Comparison of ENCODE assay signal across 18 mouse cellular contexts in genomic region chr7:116285216-116285615, GRCm38 (mm10). TPM values are rescaled to one million over a fixed set of nuclear protein-coding genes. Genes with fewer than 3 reads are reported as not detected.
DNase-seq lines count a peak whose midpoint lies in the region; ATAC-seq and TF ChIP-seq lines count a peak whose summit lies in the region.
"Had no signal": no experiment of that assay in that cellular context is flagged by ENCODE, and none has a peak within 500 bp of the region (broad histone marks: within the 10 kb centered on the region; RNA-seq: fewer than 3 reads in every experiment).

No protein-coding gene starts in this region.

- H3K4me3 ChIP-seq in kidney, adult 2 months (ENCODE audit: insufficient read depth, low read depth, low read length), result no peak overlapping the region
- H3K4me3 ChIP-seq in liver, embryonic 13.5 days (replicated peaks), result no peak overlapping the region
- no peak overlapping the region for H3K4me3 ChIP-seq in liver, postnatal 0 days (ENCODE audit: low read depth, low read length)
- H3K4me3 ChIP-seq: embryonic facial prominence, embryonic 10.5 days; heart, embryonic 15.5 days had no signal

- no peaks in the 10 kb centered on the region for H3K36me3 ChIP-seq in kidney, adult 2 months (ENCODE audit: control insufficient read depth, insufficient read depth, low read length)
- no peaks in the 10 kb centered on the region for H3K36me3 ChIP-seq in liver, embryonic 13.5 days
- no peaks in the 10 kb centered on the region for H3K36me3 ChIP-seq in liver, postnatal 0 days (replicated peaks; ENCODE audit: insufficient read depth, low read length)
- H3K36me3 ChIP-seq: embryonic facial prominence, embryonic 10.5 days; heart, embryonic 15.5 days had no signal

- ATAC-seq in liver, embryonic 13.5 days (ENCODE audit: low read depth), result 0 out of 2 replicates have a peak, but pooled peaks have one; percentile 13
- peak; percentile 72 for ATAC-seq in liver, postnatal 0 days
- ATAC-seq: forebrain, embryonic 14.5 days had no signal

- peaks cover 61% of the 10 kb centered on the region for H3K4me1 ChIP-seq in kidney, adult 2 months (ENCODE audit: control insufficient read depth, insufficient read depth, low read length)
- peaks cover 68% of the 10 kb centered on the region for H3K4me1 ChIP-seq in liver, embryonic 13.5 days (replicated peaks)
- peaks cover 49% of the 10 kb centered on the region for H3K4me1 ChIP-seq in liver, postnatal 0 days (ENCODE audit: insufficient read depth)

- 0 out of 2 replicates have a peak overlapping the region, but pooled peaks have one; percentile 0 for H3K4me2 ChIP-seq in liver, embryonic 13.5 days
- peak overlapping the region; percentile 40; the same call in 1 of the 2 replicates for H3K4me2 ChIP-seq in liver, postnatal 0 days (ENCODE audit: low read depth, low read length)
- H3K4me2 ChIP-seq: heart, embryonic 11.5 days; heart, embryonic 15.5 days had no signal

- no peak for TF ChIP-seq CTCF in kidney, adult 2 months (conservative IDR thresholded peaks at IDR 0.05; ENCODE audit: insufficient read depth, insufficient read length, low read depth, low read length)
- TF ChIP-seq CTCF in liver, postnatal 0 days (IDR thresholded peaks at IDR 0.05; ENCODE audit: low read depth), result no peak

- no peaks in the 10 kb centered on the region for H3K9me3 ChIP-seq in liver, embryonic 13.5 days (replicated peaks)
- H3K9me3 ChIP-seq in liver, postnatal 0 days (ENCODE audit: low read length), result no peaks in the 10 kb centered on the region
- H3K9me3 ChIP-seq: embryonic facial prominence, embryonic 10.5 days; heart, embryonic 15.5 days had no signal

- no peak; the same call in 1 of the 2 replicates for TF ChIP-seq EP300 in liver, postnatal 0 days (IDR thresholded peaks at IDR 0.05; ENCODE audit: low read depth)

- no peak for TF ChIP-seq POLR2A in kidney, adult 2 months (IDR thresholded peaks at IDR 0.05; ENCODE audit: low read depth, low read length)

- peak overlapping the region; percentile 54 for H3K27ac ChIP-seq in kidney, adult 2 months (ENCODE audit: insufficient read depth, low read depth, low read length)
- H3K27ac ChIP-seq in liver, embryonic 13.5 days, result no peak overlapping the region
- peak overlapping the region; percentile 5; the same call in 1 of the 2 replicates for H3K27ac ChIP-seq in liver, postnatal 0 days (ENCODE audit: low read depth)
- H3K27ac ChIP-seq: embryonic facial prominence, embryonic 10.5 days had no signal

- H3K27me3 ChIP-seq in kidney, adult 2 months (replicated peaks; ENCODE audit: control insufficient read depth, insufficient read depth, low read length), result no peaks in the 10 kb centered on the region
- H3K27me3 ChIP-seq in liver, embryonic 13.5 days, result no peaks in the 10 kb centered on the region
- no peaks in the 10 kb centered on the region for H3K27me3 ChIP-seq in liver, postnatal 0 days (ENCODE audit: insufficient read depth, low read length)
- H3K27me3 ChIP-seq: heart, embryonic 15.5 days had no signal

- H3K9ac ChIP-seq in liver, embryonic 13.5 days, result no peak overlapping the region
- no peak overlapping the region for H3K9ac ChIP-seq in liver, postnatal 0 days (replicated peaks)
- H3K9ac ChIP-seq: heart, embryonic 15.5 days had no signal

- DNase-seq in kidney, adult 2 months, result no peak
- no peak for DNase-seq in kidney, postnatal 10 days
- DNase-seq in induced T-regulatory cell, adult 2 months (ENCODE audit: low read depth), result peak; percentile 39
- no peak for DNase-seq in liver, embryonic 13.5 days
- DNase-seq in liver, postnatal 0 days, result peak; percentile 62
- DNase-seq in spleen, postnatal 10 days (ENCODE audit: low spot score in 2 of 2), result no peak
- no peak for DNase-seq in spleen, postnatal 36 days (ENCODE audit: low spot score in 2 of 2)
- DNase-seq in gastrocnemius, postnatal 25 days, result no peak
- DNase-seq: adrenal gland, adult 2 months; adrenal gland, postnatal 25 days; cerebellum, adult 18-20 months; cerebellum, adult 9-11 months; heart, adult 18-20 months; heart, postnatal 14 days had no signal

- WGBS in kidney, adult 2 months, result 89% methylated on average over 1 of the region's 1 CpGs
- 69% methylated on average over 1 of the region's 1 CpGs for WGBS in liver, embryonic 13.5 days (ENCODE audit: insufficient replicate concordance)
- WGBS in liver, postnatal 0 days (ENCODE audit: insufficient replicate concordance), result 39% methylated on average over 1 of the region's 1 CpGs

RNA-seq across cellular contexts. Expression of gene Plekha7, which starts 23.0 kb away (rescaled TPM):
- 29.5 and 33.6 TPM in 2 replicates for polyA plus RNA-seq in kidney, adult 2 months (2012; rRNA removed)
- polyA plus RNA-seq in liver, embryonic 13.5 days (2015; fragmentation: Nextera tagmentation; extraction: Ambion mirVana), result 2.5 and 3.5 TPM in 2 replicates
- polyA plus RNA-seq in liver, postnatal 0 days (2015; fragmentation: Nextera tagmentation; extraction: Ambion mirVana), result 1.5 and 1.8 TPM in 2 replicates
- total RNA-seq in gastrocnemius, postnatal 25 days (2021), result 1 to 10 TPM; 1.4 to 1.7 TPM

RNA-seq across cellular contexts. Expression of gene Rps13, which starts 48.8 kb away (rescaled TPM):
- 145 and 243 TPM in 2 replicates for polyA plus RNA-seq in kidney, adult 2 months (2012; rRNA removed)
- 640 and 679 TPM in 2 replicates for polyA plus RNA-seq in liver, embryonic 13.5 days (2015; fragmentation: Nextera tagmentation; extraction: Ambion mirVana)
- 425 and 427 TPM in 2 replicates for polyA plus RNA-seq in liver, postnatal 0 days (2015; fragmentation: Nextera tagmentation; extraction: Ambion mirVana)
- total RNA-seq in gastrocnemius, postnatal 25 days (2021), result 100 to 1,000 TPM; 232 to 233 TPM

Comparison
In these comparisons a context has a peak if more than half of its experiments do, and no peak if none do; other contexts are left out.
1. DNase-seq: peak in induced T-regulatory cell, adult 2 months (single experiment) and liver, postnatal 0 days (single experiment); none in kidney, adult 2 months (single experiment), kidney, postnatal 10 days (single experiment), liver, embryonic 13.5 days (single experiment), spleen, postnatal 10 days (0 of 2), spleen, postnatal 36 days (0 of 2) and gastrocnemius, postnatal 25 days (single experiment).